Mouse (Mus musculus) hindbrain, embryonic 12.5 days (tissue): ENCODE measurements around the gene Tfap4. TPM values are rescaled to one million over a fixed set of nuclear protein-coding genes. Genes with fewer than 3 reads are reported as not detected.

Experiments
- ATAC-seq: fragments of 200-750 bp; cut with Nextera tagmentation; 2 replicates; pipeline ENCODE4 v1.8.0; 2017; ENCODE audit warnings: moderate TSS enrichment; ENCODE audit not compliant: low FRiP score
- H3K27ac ChIP-seq: fragments of 300-500 bp; sonication (generic); 2 replicates; pipeline ENCODE4 v1.5.1; 2016; ENCODE audit warnings: mild to moderate bottlenecking
- H3K27me3 ChIP-seq: fragments of 300-500 bp; sonication (generic); 2 replicates; pipeline ENCODE4 v1.6.1; 2016; ENCODE audit warnings: mild to moderate bottlenecking
- H3K36me3 ChIP-seq: fragments of 300-500 bp; sonication (generic); 2 replicates; pipeline ENCODE4 v1.6.1; 2016; ENCODE audit warnings: mild to moderate bottlenecking
- H3K4me1 ChIP-seq: fragments of 300-500 bp; sonication (generic); 2 replicates; pipeline ENCODE4 v1.6.1; 2016
- H3K4me2 ChIP-seq: fragments of 300-500 bp; sonication (generic); replicated peaks from 2 replicates; pipeline ENCODE4 v1.6.1; 2016; ENCODE audit warnings: mild to moderate bottlenecking
- H3K4me3 ChIP-seq: fragments of 300-500 bp; sonication (generic); 2 replicates; pipeline ENCODE4 v1.5.1; 2016; ENCODE audit warnings: mild to moderate bottlenecking
- H3K9ac ChIP-seq: fragments of 300-500 bp; sonication (generic); 2 replicates; pipeline ENCODE4 v1.6.1; 2016; ENCODE audit warnings: mild to moderate bottlenecking, moderate library complexity
- H3K9me3 ChIP-seq: fragments of 300-500 bp; sonication (generic); replicated peaks from 2 replicates; pipeline ENCODE4 v1.6.1; 2016; ENCODE audit warnings: mild to moderate bottlenecking
- WGBS: fragments of 180-500 bp; shearing (Covaris S2); methylation state at CpG from one replicate; pipeline ENCODE4 v1.1.7; 2016; 5-methylcytosine and 5-hydroxymethylcytosine counted together
- polyA plus RNA-seq: library from polyadenylated mRNA; unstranded; fragments of >200 nt; fragmentation: Nextera tagmentation; extraction: Ambion mirVana; gene quantifications from 2 replicates; pipeline ENCODE4 v1.2.1, GENCODE M21; 2016

The Tfap4 gene
- polyA plus RNA-seq, 1 experiment from 2014 or later, result 13.1 TPM

DNA sequence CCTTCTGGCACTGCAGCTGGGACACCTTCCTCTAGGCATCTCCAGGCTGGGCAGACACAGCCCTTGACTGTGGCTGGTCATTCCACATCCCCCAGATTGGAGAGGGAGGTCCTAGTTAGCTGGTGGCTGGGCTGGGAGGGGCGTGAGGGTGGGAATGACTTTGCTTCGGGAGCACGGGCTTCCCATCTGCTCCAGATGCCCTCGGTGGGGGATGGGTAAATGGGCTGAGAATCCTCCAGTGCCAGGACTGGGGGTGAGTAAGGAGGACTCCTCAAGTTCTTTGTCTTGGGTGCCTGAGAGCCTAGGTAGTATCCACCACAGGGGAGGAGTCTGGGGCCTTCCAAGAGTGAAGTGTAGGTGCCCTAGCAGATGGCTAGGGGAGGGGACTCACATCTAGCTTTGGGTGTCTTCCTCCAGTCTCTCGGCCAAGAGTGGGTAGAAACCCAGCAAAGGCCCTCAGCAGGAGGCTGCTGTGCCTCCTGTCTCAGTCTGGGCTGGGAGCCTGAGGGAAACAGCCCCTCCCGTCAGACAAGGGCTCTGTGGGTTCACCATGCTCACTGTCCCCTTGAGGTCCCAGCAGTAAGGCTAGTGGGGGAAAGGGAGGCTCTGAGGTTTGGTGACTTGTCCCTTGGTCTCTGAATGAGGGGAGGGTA, 39.4 kb upstream of the Tfap4 start:
- Histone ChIP-seq H3K27me3 (no peaks in the 10 kb centered on the region), H3K27ac (peak overlapping the region; percentile 62), H3K9me3 (no peaks in the 10 kb centered on the region), H3K9ac (no peak overlapping the region), H3K4me2 (peak overlapping the region; percentile 33), H3K4me1 (peaks cover 89% of the 10 kb centered on the region), H3K4me3 (no peak overlapping the region; the same call in 1 of the 2 replicates), H3K36me3 (no peaks in the 10 kb centered on the region)
- 17% methylated on average over 6 of the region's 6 CpGs for WGBS
- no peak for ATAC-seq

DNA sequence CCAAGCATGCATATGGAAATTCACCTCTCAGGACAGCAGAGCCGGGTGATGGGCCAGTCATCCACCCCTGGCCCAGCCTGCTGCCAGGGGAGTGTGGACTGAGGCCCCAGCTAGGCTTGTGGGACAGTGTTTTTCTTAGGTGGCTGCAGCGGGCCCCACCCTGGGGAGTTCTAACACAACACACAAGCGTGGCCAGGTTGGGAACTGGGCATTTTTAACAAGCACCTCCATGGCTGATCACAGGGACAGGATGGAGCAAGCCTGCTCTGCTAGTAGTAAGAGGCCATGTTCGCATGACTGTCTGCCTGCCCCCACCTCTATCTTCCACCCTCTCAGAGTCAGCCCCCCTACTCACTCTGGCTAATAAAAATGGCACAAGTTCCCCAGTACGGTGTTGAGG, 38.4 kb upstream of the Tfap4 start:
- no peaks in the 10 kb centered on the region for H3K9me3 ChIP-seq
- H3K4me2 ChIP-seq, result peak overlapping the region; percentile 23
- no peak for ATAC-seq
- peak overlapping the region; percentile 62 for H3K27ac ChIP-seq
- H3K27me3 ChIP-seq, result no peaks in the 10 kb centered on the region
- peaks cover 87% of the 10 kb centered on the region for H3K4me1 ChIP-seq
- WGBS, result 53% methylated on average over 5 of the region's 5 CpGs
- H3K36me3 ChIP-seq, result no peaks in the 10 kb centered on the region
- no peak overlapping the region; the same call in 1 of the 2 replicates for H3K4me3 ChIP-seq
- H3K9ac ChIP-seq, result 0 out of 2 replicates have a peak overlapping the region, but pooled peaks have one; percentile 23

DNA sequence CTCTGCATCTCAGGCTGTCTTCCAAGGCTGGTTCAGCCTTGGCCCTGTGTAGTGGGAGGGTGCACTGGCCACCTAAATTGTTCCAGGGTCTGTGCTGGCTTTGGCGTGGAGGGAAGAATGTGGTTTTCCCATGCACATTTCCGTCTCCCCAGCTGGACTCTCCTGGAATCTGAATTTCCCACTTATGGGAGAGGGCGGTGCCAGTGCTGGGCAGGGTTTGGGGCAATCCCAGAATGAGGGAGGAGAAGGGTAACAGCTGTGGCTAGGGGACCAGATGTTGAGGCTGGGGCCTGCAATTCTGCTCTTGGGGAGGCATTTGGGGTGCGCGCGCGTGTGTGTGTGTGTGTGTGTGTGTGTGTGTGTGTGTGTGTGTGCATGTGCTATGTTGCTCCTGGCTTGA, 37.6 kb upstream of the Tfap4 start:
- H3K4me3 ChIP-seq, result peak overlapping the region; percentile 68
- H3K4me2 ChIP-seq, result peak overlapping the region; percentile 99
- H3K27ac ChIP-seq, result peak overlapping the region; percentile 94
- 53% methylated on average over 7 of the region's 7 CpGs for WGBS
- H3K27me3 ChIP-seq, result no peaks in the 10 kb centered on the region
- no peak for ATAC-seq
- peaks cover 87% of the 10 kb centered on the region for H3K4me1 ChIP-seq
- H3K36me3 ChIP-seq, result no peaks in the 10 kb centered on the region
- no peaks in the 10 kb centered on the region for H3K9me3 ChIP-seq
- H3K9ac ChIP-seq, result peak overlapping the region; percentile 2; the same call in 1 of the 2 replicates

- Histone ChIP-seq H3K4me3 (peak overlapping the region; percentile 68), H3K36me3 (no peaks in the 10 kb centered on the region), H3K9ac (peak overlapping the region; percentile 92), H3K4me1 (peaks cover 83% of the 10 kb centered on the region), H3K9me3 (no peaks in the 10 kb centered on the region), H3K4me2 (peak overlapping the region; percentile 99), H3K27ac (peak overlapping the region; percentile 94), H3K27me3 (no peaks in the 10 kb centered on the region)
- no peak for ATAC-seq
- 28% methylated on average over 2 of the region's 2 CpGs for WGBS
Measured at GRCm38 (mm10) chr16:4596836-4597235, 37.2 kb upstream of the Tfap4 start.

GRCm38 (mm10) chr16:4596141-4596728, 36.6 kb upstream of the Tfap4 start:
- peak overlapping the region; percentile 99 for H3K4me2 ChIP-seq
- H3K9ac ChIP-seq, result peak overlapping the region; percentile 92
- H3K9me3 ChIP-seq, result no peaks in the 10 kb centered on the region
- H3K27ac ChIP-seq, result peak overlapping the region; percentile 94
- no peaks in the 10 kb centered on the region for H3K36me3 ChIP-seq
- WGBS, result 5% methylated on average over 2 of the region's 3 CpGs
- peaks cover 77% of the 10 kb centered on the region for H3K4me1 ChIP-seq
- H3K27me3 ChIP-seq, result no peaks in the 10 kb centered on the region
- H3K4me3 ChIP-seq, result peak overlapping the region; percentile 68
- 0 out of 2 replicates have a peak, but pooled peaks have one; percentile 9 for ATAC-seq

- Histone ChIP-seq H3K4me2 (peak overlapping the region; percentile 99), H3K27me3 (no peaks in the 10 kb centered on the region), H3K9me3 (no peaks in the 10 kb centered on the region), H3K4me1 (peaks cover 70% of the 10 kb centered on the region), H3K9ac (peak overlapping the region; percentile 92), H3K36me3 (peaks cover 4% of the 10 kb centered on the region), H3K4me3 (peak overlapping the region; percentile 68), H3K27ac (peak overlapping the region; percentile 94)
- peak; percentile 17 for ATAC-seq
- 0% methylated on average over 5 of the region's 5 CpGs for WGBS
Measured at GRCm38 (mm10) chr16:4595527-4595963, 35.9 kb upstream of the Tfap4 start.

DNA sequence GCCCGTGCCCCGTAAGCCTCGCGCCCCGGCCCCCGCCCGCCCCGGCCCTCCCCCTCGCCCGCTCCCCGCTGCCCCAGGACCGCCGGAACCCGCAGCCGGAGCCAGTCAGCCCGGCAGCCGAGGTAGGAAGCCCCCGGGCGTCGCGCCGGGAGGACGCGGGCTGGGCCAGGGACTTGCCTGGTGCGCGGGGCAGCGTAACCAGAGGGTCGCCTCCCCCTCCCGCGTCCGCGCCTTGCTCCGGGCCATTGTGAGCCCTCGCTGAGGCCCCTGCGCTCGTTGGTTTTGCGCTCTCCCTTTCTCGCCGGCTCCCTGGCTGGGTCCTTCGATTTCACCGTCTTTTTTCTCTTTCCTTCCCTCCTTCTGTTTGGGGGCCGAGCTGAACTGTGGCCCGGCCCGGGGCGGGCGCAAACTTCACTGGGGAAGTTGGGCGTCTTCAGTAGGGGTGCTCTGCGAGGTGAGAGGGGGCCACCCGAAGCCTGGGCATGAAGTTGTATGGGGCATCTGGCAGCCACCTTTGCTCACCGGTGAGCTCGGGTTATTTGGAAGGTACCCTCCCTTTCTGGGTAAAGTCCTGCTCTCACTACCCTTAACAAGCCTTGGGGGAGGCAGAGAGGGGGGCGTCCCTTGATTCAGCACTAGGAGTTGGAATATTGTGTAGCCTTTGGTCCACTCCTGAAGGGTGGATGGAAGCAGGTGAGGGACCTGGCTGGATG, 35.3 kb upstream of the Tfap4 start:
- peaks cover 65% of the 10 kb centered on the region for H3K4me1 ChIP-seq
- peak; percentile 38 for ATAC-seq
- H3K36me3 ChIP-seq, result peaks cover 6% of the 10 kb centered on the region
- peak overlapping the region; percentile 99 for H3K4me2 ChIP-seq
- no peaks in the 10 kb centered on the region for H3K9me3 ChIP-seq
- no peaks in the 10 kb centered on the region for H3K27me3 ChIP-seq
- H3K4me3 ChIP-seq, result peak overlapping the region; percentile 68
- peak overlapping the region; percentile 94 for H3K27ac ChIP-seq
- under 1% methylated on average over 34 of the region's 52 CpGs for WGBS
- peak overlapping the region; percentile 92 for H3K9ac ChIP-seq

DNA sequence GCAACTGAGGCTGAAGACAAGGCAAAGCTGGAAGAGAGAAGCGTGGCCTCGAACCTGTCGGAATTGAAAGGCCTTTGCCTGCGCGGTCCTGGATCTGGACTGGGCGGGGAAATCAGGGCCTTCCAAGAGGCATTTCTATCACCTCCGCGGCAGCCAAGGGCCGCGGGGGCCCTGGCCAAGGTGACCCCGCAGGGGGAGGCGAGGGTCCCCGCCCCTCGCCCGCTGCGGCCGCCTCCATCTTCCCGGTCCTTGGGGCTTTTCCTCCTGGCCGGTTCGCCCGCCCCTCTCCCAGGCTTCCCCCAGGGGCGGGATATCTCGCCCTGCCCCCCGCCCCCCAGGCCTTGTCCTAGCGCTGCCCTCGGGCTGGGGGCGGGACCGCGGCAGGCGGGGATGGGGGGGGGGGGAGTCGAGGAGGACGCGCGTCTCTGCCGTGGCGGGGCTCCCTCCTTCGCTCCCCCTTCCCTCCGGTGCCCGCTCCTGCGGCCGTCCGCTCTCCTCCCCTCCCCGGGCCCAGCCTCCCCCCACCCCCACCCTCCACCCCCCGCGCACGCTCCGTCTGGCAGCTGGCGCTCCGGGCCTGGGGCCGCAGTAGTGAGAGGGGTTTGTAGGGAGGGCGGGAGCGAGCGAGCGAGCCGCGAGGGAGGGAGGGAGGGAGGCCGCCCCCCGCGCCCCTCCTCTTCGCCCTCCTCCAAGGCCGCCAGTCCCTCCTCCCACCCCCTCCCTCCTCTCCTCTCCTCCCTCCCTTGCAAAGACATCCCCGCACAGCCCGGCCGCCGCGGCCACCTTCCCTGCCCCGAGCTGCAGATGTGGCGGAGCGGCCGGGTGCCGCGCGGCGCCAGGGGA, 34.5 kb upstream of the Tfap4 start, which contains the start of gene Glis2:
Gene Glis2, plus strand, starts transcription at position 743 of the 843 bp plus-strand sequence.
- Histone ChIP-seq H3K4me1 (peaks cover 57% of the 10 kb centered on the region), H3K9me3 (no peaks in the 10 kb centered on the region), H3K27me3 (no peaks in the 10 kb centered on the region), H3K9ac (peak within 1 kb of the TSS; percentile 92), H3K4me3 (peak within 1 kb of the TSS; percentile 68), H3K36me3 (peaks cover 6% of the 10 kb centered on the region), H3K27ac (peak within 1 kb of the TSS; percentile 94), H3K4me2 (peak within 1 kb of the TSS; percentile 99)
- whole genome bisulfite sequencing, result under 1% methylated on average over 19 of the region's 74 CpGs
- peak; percentile 87 for ATAC-seq

DNA sequence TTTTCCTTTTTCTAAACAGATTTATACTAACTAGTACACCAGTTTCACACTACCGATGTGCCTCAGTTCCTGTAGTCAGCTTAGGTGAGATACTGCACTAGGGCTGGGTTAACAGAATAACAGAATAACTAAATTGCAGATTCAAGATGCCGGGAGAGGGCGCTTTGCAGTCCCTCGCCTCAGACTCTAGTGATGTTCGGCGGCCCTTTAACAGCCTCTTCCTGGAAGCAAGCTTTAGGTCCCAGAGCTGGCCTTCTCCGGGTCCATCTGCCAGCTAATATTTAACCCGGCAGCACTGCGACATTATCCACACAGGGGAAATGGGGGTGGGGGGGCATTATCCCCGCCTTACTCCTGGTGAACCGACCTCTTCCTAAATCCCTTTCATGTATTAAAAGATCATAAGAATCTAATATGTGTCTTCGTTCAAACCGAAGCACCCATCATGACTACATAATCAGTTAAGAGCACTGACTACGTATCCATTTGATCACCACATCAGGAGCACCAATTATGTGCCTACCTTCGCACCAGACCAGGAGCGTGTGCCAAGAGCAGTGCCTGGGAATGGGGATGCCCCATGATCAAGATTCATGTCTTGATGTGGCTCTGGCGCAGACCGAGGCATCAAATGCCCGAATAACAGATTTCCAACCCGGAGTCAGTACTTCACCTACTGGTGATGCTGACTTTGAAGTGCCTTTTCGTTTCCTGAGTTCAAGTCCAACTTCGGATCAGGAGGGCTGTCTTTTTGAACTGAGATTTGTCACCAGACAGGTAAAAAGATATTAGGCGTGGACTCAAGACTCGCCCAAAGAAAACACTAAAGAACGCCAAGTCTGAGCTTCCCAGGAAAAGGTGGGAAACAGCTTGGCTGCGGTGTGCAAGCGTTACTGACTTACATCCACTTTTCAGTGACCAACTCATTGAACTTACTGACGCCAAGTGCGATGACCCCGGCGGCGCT, 33.5 kb upstream of the Tfap4 start:
- H3K9me3 ChIP-seq, result no peaks in the 10 kb centered on the region
- peak overlapping the region; percentile 92 for H3K9ac ChIP-seq
- peak overlapping the region; percentile 94 for H3K27ac ChIP-seq
- H3K36me3 ChIP-seq, result peaks cover 6% of the 10 kb centered on the region
- peaks cover 47% of the 10 kb centered on the region for H3K4me1 ChIP-seq
- H3K27me3 ChIP-seq, result no peaks in the 10 kb centered on the region
- H3K4me3 ChIP-seq, result peak overlapping the region; percentile 68
- peak overlapping the region; percentile 99 for H3K4me2 ChIP-seq
- WGBS, result 13% methylated on average over 32 of the region's 32 CpGs
- ATAC-seq, result no peak

- H3K27ac ChIP-seq, result no peak overlapping the region
- H3K4me1 ChIP-seq, result peaks cover 30% of the 10 kb centered on the region
- ATAC-seq, result no peak
- H3K9ac ChIP-seq, result no peak overlapping the region
- H3K36me3 ChIP-seq, result peaks cover 6% of the 10 kb centered on the region
- 95% methylated on average over 9 of the region's 9 CpGs for WGBS
- no peaks in the 10 kb centered on the region for H3K9me3 ChIP-seq
- H3K4me3 ChIP-seq, result no peak overlapping the region
- no peak overlapping the region for H3K4me2 ChIP-seq
- no peaks in the 10 kb centered on the region for H3K27me3 ChIP-seq
Measured at GRCm38 (mm10) chr16:4590236-4590635, 30.6 kb upstream of the Tfap4 start.
